Mouse (Mus musculus) CH12.LX (cell line): ENCODE measurements at regions not wholly inside any gene's neighbourhood (a gene's known extent, or its start where the extent isn't known, plus 50 kb on each side); places are given as distances from the start of the nearest gene placed in this dataset.
A peak's percentile ranks its signal among the peaks of the same experiment; 100 is the strongest.

Experiments used
- CTCF ChIP-seq, 2 experiments: IDR thresholded peaks in 1 of 2; conservative IDR thresholded peaks in 1 of 2; 2 replicates each; pipeline ENCODE4 v1.5.1; 2011 to 2012; ENCODE audit warnings: low read depth in 2 of 2, low read length in 2 of 2, improper control_type of control experiment in 1 of 2, inconsistent platforms in 1 of 2, mild to moderate bottlenecking in 1 of 2, moderate library complexity in 1 of 2
- POLR2A ChIP-seq: IDR thresholded peaks from 2 replicates; pipeline ENCODE4 v1.6.1; 2011; ENCODE audit warnings: low read depth, mild to moderate bottlenecking, improper control_type of control experiment, low read length
- RCOR1 ChIP-seq: conservative IDR thresholded peaks from 2 replicates; pipeline ENCODE4 v1.6.1; 2012; ENCODE audit warnings: low read depth, mild to moderate bottlenecking, inconsistent platforms, low read length, improper control_type of control experiment

- TF ChIP-seq POLR2A (no peak), CTCF (conservative IDR thresholded peaks at IDR 0.05 in 1 of 2, IDR thresholded peaks at IDR 0.05 in 1 of 2; ENCODE audit: low read depth in 2 of 2, low read length in 2 of 2) (peak in 1 of 2 experiments; percentile 14; a peak in 1 of 4 replicates), RCOR1 (no peak)
These were observed 141.7 kb downstream of the Rpl14 start for GRCm38 (mm10) chr9:120712987-120713386.
